Mouse (Mus musculus) urinary bladder, postnatal 0 days (tissue): Measurements from ENCODE around the gene Vmn1r14. TPM values are rescaled to one million over a fixed set of nuclear protein-coding genes. Genes with fewer than 3 reads are reported as not detected.

Experiments used
- polyA plus RNA-seq: library from polyadenylated mRNA; unstranded; fragments of >200 nt; fragmentation: Nextera tagmentation; extraction: Ambion mirVana; gene quantifications from 2 replicates; pipeline ENCODE4 v1.2.1, GENCODE M21; 2015

Gene Vmn1r14
- polyA plus RNA-seq, result not detected in 2 replicates

DNA sequence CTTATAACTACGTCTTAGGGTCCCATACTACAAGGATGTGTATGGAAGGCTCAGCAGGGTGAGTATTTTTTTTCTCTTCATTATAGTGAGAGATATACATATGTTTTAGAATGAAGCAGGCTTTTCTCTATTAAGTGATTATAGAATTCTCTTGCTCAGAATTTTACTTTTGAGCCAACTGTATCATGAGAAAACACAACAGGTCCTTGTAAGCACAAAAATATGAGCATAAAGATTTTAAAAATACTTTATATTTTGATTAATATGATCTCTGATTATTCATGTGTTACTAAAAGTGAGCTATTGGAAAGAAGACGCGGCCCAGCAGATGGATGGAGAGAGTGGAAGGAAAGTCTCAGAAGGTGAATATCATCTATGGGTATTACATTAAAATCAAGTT lies at the start of gene Vmn1r14:
TSS of gene Vmn1r14 (plus strand) at position 301 of the 400 bp plus-strand sequence.

DNA sequence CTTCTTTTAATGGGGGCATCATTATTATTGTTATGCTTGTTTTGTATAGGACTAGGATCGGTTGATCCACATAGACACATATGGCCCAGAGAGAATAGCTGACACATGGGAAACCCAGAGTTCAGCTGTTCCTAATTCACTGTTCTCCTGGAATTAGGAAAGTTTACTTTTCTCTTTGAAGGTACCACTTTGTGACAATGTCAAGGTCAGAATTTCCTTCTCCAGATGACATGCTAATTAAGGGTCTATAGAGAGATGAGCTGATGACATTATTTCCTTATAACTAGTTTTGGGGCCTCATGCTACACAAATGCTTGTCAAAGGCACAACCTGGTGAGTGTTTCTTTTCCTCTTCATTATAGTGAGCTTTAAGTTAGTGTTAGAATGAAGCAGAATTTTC lies 28.5 kb upstream of the Vmn1r14 start, which contains the start of gene Vmn1r13:
TSS of gene Vmn1r13 (plus strand) at position 301 of the 400 bp plus-strand sequence.

DNA sequence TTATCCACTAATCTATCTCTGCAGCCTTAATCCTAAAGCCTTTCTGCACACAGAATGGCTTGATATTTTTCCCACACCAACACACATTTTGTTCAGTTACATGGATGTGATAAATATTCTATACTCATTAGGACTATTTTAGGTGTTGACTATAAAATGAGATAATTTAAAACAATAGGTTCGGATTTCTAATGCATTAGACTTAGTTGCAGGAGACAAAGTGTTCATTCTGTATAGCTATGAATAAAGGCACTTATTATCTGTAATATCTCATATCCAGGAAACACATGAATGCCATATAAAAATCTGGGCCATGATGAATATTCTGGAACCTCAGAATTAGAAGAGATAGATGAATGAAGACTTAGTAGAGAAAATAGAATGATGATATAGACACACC lies 26.2 kb downstream of the Vmn1r14 start, which contains the start of gene Vmn1r15:
TSS of gene Vmn1r15 (plus strand) at position 301 of the 400 bp plus-strand sequence.

Other genes with a start within 250 kb of the Vmn1r14 start
- gene Vmn1r6, start 234.4 kb upstream of the Vmn1r14 start, polyA plus RNA-seq, result not detected in 2 replicates
- not detected in 2 replicates for gene Vmn1r7, start 206.4 kb upstream of the Vmn1r14 start, polyA plus RNA-seq
- gene Vmn1r8, start 199.4 kb upstream of the Vmn1r14 start, polyA plus RNA-seq, result not detected in 2 replicates
- gene Vmn1r9, start 164.9 kb upstream of the Vmn1r14 start, polyA plus RNA-seq, result not detected in 2 replicates
- gene Vmn1r10, start 122.2 kb upstream of the Vmn1r14 start, polyA plus RNA-seq, result not detected in 2 replicates
- gene Vmn1r11, start 98.2 kb upstream of the Vmn1r14 start, polyA plus RNA-seq, result not detected in 2 replicates
- not detected in 2 replicates for gene Vmn1r12, start 74.8 kb upstream of the Vmn1r14 start, polyA plus RNA-seq
- not detected in 2 replicates for gene Vmn1r13, start 28.4 kb upstream of the Vmn1r14 start, polyA plus RNA-seq
- gene Vmn1r15, start 26.3 kb downstream of the Vmn1r14 start, polyA plus RNA-seq, result not detected in 2 replicates
- gene Vmn1r16, start 97.8 kb downstream of the Vmn1r14 start, polyA plus RNA-seq, result not detected in 2 replicates
- not detected in 2 replicates for gene Vmn1r17, start 132.0 kb downstream of the Vmn1r14 start, polyA plus RNA-seq
- gene Vmn1r18, start 164.1 kb downstream of the Vmn1r14 start, polyA plus RNA-seq, result not detected in 2 replicates
- not detected in 2 replicates for gene Vmn1r19, start 172.1 kb downstream of the Vmn1r14 start, polyA plus RNA-seq
- gene Vmn1r20, start 197.2 kb downstream of the Vmn1r14 start, polyA plus RNA-seq, result not detected in 2 replicates